Mouse (Mus musculus) ES-Bruce4 (cell line): Measurements from ENCODE around the gene Fam129b. TPM values are rescaled to one million over a fixed set of nuclear protein-coding genes. Genes with fewer than 3 reads are reported as not detected.

Experiments
- H3K27ac ChIP-seq: 2 replicates; pipeline ENCODE4 v1.5.1; 2012; ENCODE audit warnings: low read length, inconsistent platforms; ENCODE audit not compliant: insufficient read depth
- H3K27me3 ChIP-seq: 2 replicates; pipeline ENCODE4 v1.6.1; 2012; ENCODE audit warnings: mild to moderate bottlenecking, low read length, inconsistent platforms; ENCODE audit not compliant: control insufficient read depth, poor library complexity, insufficient read depth, severe bottlenecking
- H3K36me3 ChIP-seq: 2 replicates; pipeline ENCODE4 v1.6.1; 2012; ENCODE audit warnings: inconsistent platforms, mild to moderate bottlenecking, low read length, moderate library complexity; ENCODE audit not compliant: control insufficient read depth, poor library complexity, insufficient read depth, severe bottlenecking
- H3K4me1 ChIP-seq: one replicate; pipeline ENCODE4 v1.8.1; 2011; ENCODE audit warnings: low read length; ENCODE audit not compliant: control insufficient read depth, insufficient read depth
- H3K4me3 ChIP-seq: 2 replicates; pipeline ENCODE4 v1.5.1; 2011; ENCODE audit warnings: low read depth, mild to moderate bottlenecking, low read length
- H3K9ac ChIP-seq: 2 replicates; pipeline ENCODE4 v1.6.1; 2012; ENCODE audit warnings: low read depth, mild to moderate bottlenecking, inconsistent platforms; ENCODE audit not compliant: poor library complexity, severe bottlenecking
- H3K9me3 ChIP-seq: replicated peaks from 2 replicates; pipeline ENCODE4 v1.6.1; 2012; ENCODE audit warnings: mild to moderate bottlenecking, low read length, inconsistent platforms; ENCODE audit not compliant: control insufficient read depth, poor library complexity, insufficient read depth, severe bottlenecking
- CTCF ChIP-seq: IDR thresholded peaks from one replicate; pipeline ENCODE4 v1.8.1; 2011; ENCODE audit warnings: low read depth, low read length
- EP300 ChIP-seq: IDR thresholded peaks from 2 replicates; pipeline ENCODE4 v1.6.1; 2011; ENCODE audit warnings: low read depth, low read length; ENCODE audit not compliant: insufficient read depth
- POLR2A ChIP-seq: IDR thresholded peaks from one replicate; pipeline ENCODE4 v1.8.1; 2011; ENCODE audit warnings: low read length; ENCODE audit not compliant: insufficient read depth
- polyA plus RNA-seq: library from polyadenylated mRNA; stranded (reverse); fragments of >200 nt; gene quantifications from 2 replicates; pipeline ENCODE4 v1.2.4, GENCODE M21; 2011; ENCODE audit warnings: low read depth; ENCODE audit not compliant: missing spikeins, insufficient read depth, insufficient read length

Gene Fam129b
- polyA plus RNA-seq, 1 experiment, result 65.5 TPM

DNA sequence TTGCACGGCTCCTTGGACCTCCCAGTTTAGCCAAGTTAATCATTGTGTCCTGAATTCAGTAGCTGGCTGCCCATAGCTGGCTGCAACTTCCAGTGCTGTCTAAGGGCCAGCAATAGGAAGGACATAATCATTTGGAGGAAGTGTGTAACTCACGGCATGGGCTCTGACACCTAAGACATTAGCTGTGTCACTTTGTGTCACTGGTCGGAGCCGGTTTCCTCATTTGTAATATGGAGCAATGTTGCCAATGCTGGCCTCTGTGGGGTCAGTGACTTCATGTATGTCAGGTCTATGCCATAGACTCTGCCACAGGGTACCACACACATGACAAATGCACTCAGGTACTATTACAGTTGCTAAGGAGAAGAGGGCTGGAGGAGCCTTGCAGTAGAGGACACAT is 84.4 kb downstream of the Fam129b start:
- Histone ChIP-seq H3K9ac (peak overlapping the region; percentile 93), H3K36me3 (peaks cover 34% of the 10 kb centered on the region), H3K4me1 (no peaks in the 10 kb centered on the region), H3K4me3 (peak overlapping the region; percentile 89), H3K9me3 (no peaks in the 10 kb centered on the region), H3K27ac (no peak overlapping the region), H3K27me3 (no peaks in the 10 kb centered on the region)
- no peak for TF ChIP-seq CTCF
- TF ChIP-seq EP300, result no peak
- no peak for TF ChIP-seq POLR2A

DNA sequence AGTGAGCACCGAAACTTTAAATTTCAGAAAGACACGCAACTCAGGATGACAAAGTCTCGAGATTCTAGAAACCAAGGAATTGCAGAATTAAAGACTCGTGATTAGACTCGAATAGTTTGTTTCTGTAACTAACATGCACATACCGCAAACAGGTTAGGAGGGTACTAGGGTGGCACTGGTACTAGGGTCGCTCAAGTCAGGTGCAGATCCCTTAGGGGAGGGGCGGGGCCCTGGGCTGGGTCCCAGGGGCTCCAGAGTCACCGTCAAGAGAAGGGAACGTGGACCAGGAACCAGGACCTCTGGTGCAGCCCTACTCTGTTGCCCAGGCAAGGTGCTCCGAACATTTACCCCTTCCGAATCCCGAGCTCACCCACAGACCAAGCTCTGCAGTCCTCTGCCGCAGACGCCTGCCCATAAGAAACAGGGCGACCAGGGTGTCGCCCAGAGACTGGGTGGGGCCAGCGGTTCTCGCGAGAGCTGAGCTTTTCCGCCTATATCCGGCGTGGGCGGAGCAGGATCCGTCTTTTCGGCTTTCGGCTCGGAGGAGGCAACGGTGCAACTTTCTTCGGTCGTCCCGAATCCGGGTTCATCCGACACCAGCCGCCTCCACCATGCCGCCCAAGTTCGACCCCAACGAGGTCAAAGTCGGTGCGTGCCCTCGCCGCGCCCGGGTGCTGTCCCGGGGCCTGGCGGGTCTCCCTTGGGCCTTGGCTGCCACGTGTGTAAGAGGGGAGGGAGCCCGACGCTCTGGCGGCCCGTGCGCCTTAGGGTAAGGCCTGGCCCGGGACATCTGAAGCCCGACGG is 85.5 kb downstream of the Fam129b start, which contains the start of the genes Rpl12 and Lrsam1:
Rpl12 (plus strand) TSS at position 368 of the 804 bp plus-strand sequence.
Lrsam1 (minus strand) TSS at position 423 of the 804 bp plus-strand sequence.
- no peaks in the 10 kb centered on the region for H3K27me3 ChIP-seq
- H3K9me3 ChIP-seq, result no peaks in the 10 kb centered on the region
- no peaks in the 10 kb centered on the region for H3K4me1 ChIP-seq
- peak within 1 kb of the TSS; percentile 73 for H3K27ac ChIP-seq
- peak within 1 kb of the TSS; percentile 89 for H3K4me3 ChIP-seq
- peak within 1 kb of the TSS; percentile 93 for H3K9ac ChIP-seq
- peaks cover 34% of the 10 kb centered on the region for H3K36me3 ChIP-seq
- TF ChIP-seq EP300 (peak; percentile 62; the same call in 1 of the 2 replicates), POLR2A (peak; percentile 88), CTCF (no peak)

DNA sequence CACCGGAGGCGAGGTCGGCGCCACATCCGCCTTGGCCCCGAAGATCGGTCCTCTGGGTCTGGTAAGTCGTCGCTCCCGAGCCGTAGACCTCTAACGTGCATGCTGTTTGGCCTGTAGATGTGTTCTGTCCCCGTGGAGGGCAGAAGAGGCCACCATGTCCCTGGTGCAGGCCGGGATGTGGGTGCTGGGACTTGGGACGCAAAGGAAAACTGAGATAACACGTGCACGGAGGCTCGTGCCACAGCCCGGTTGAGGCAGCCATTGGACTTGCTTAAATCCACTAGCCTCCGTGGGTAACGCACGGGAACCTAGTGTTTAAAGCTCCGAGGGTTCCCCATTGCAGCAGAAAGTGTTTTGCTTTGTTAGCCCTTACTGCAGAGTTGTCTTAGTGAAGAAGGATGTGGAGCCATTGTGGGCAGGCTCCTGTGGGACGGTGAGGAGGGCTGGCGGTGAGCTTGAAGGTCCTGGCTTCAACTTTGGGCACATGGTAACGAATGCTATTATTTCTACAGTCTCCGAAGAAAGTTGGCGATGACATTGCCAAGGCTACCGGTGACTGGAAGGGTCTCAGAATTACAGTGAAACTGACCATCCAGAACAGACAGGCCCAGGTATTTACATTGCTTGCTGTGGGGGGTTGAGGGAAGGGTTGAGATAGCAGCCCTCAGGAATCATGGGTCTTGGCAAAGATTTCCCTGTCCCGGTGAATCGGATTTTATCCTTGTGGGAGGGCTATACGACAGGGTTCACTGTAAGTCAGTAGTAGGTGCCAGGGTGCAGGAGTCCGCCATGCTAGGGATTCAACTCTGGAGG is 86.4 kb downstream of the Fam129b start:
- H3K4me1 ChIP-seq, result no peaks in the 10 kb centered on the region
- peak overlapping the region; percentile 89 for H3K4me3 ChIP-seq
- peak overlapping the region; percentile 73 for H3K27ac ChIP-seq
- H3K36me3 ChIP-seq, result peaks cover 34% of the 10 kb centered on the region
- TF ChIP-seq POLR2A (peak; percentile 1), CTCF (no peak)
- H3K27me3 ChIP-seq, result no peaks in the 10 kb centered on the region
- no peaks in the 10 kb centered on the region for H3K9me3 ChIP-seq
- peak overlapping the region; percentile 93 for H3K9ac ChIP-seq

DNA sequence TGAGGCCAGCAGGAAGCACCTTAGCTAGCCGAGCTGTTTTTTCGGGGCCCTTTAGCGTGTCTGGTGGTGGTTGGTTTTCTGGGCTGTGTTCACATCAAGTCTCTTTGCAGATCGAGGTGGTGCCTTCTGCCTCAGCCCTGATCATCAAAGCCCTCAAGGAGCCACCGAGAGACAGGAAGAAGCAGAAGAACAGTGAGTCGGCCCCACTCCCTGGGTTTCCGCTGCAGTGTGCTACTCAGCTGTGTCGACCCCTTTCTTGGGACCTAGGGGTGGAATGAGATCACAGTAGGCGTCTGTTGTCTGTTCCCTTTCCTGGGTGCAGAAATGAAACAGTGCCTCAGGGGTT is 86.9 kb downstream of the Fam129b start:
- TF ChIP-seq EP300, result no peak
- TF ChIP-seq CTCF, result no peak
- no peak for TF ChIP-seq POLR2A
- Histone ChIP-seq H3K27ac (peak overlapping the region; percentile 73), H3K4me3 (peak overlapping the region; percentile 89), H3K9me3 (no peaks in the 10 kb centered on the region), H3K4me1 (no peaks in the 10 kb centered on the region), H3K9ac (peak overlapping the region; percentile 93), H3K36me3 (peaks cover 33% of the 10 kb centered on the region), H3K27me3 (no peaks in the 10 kb centered on the region)

DNA sequence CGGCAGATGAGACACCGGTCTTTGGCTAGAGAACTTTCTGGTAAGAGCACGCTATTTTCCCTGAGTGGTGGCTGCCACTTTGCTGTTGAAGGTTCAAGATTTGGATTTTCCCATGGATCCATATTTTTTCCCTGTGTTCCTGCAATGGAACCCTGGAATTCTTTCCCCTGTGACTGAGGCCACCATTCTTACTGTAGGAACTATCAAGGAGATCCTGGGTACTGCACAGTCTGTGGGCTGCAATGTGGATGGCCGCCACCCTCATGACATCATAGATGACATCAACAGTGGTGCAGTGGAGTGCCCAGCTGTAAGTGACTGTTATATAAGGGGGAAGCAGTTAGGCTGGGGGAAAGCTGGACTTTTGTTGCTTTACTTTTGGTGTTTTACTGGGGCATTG is 87.6 kb downstream of the Fam129b start:
- no peaks in the 10 kb centered on the region for H3K4me1 ChIP-seq
- H3K27ac ChIP-seq, result peak overlapping the region; percentile 73
- H3K4me3 ChIP-seq, result peak overlapping the region; percentile 89
- H3K27me3 ChIP-seq, result no peaks in the 10 kb centered on the region
- peak overlapping the region; percentile 93 for H3K9ac ChIP-seq
- TF ChIP-seq EP300 (no peak), CTCF (no peak), POLR2A (no peak)
- H3K36me3 ChIP-seq, result peaks cover 32% of the 10 kb centered on the region
- H3K9me3 ChIP-seq, result no peaks in the 10 kb centered on the region
